Mouse (Mus musculus): Measurements from ENCODE around the gene Otulin. TPM values are rescaled to one million over a fixed set of nuclear protein-coding genes. Genes with fewer than 3 reads are reported as not detected.

The Otulin gene
- total and polyA plus RNA-seq, 3 experiments: 18.7 to 26.1 (median 24.6) TPM

DNA sequence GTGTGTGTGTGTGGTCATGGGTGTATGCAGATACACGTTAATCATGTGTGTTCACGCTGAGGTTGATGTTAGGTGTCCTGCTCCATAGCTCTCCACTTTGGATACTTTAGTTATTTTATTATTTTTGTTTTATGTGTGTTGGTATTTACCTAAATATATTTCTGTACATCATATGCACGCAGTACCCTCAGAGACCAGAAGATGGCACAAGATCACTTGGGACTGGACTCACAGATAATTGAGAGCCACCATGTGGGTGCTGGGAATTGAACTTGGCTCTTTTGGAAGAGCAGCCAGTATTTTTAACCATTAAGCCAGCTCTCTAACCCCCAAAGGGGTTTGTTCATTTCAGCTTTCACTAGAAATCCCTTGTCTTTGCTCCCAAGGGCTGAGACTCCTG is 48.1 kb downstream of the Otulin start:
- Histone ChIP-seq H3K27me3 (ENCODE audit: control insufficient read depth, insufficient read depth, low read length) (no peaks in the 10 kb centered on the region), H3K4me3 (no peak overlapping the region), H3K9ac (ENCODE audit: low read depth, low read length) (no peak overlapping the region), H3K4me1 (ENCODE audit: control insufficient read depth, insufficient read depth, low read length) (peaks cover 9% of the 10 kb centered on the region), H3K79me2 (replicated peaks; ENCODE audit: control insufficient read depth, insufficient read depth, low read length) (no peaks in the 10 kb centered on the region), H3K36me3 (ENCODE audit: control insufficient read depth, insufficient read depth, low read length) (peaks cover 8% of the 10 kb centered on the region), H3K27ac (no peak overlapping the region)
- TF ChIP-seq POLR2A (IDR thresholded peaks at IDR 0.05; ENCODE audit: insufficient read depth, low read depth, low read length) (no peak), CTCF (IDR thresholded peaks at IDR 0.05) (peak; percentile 68)
- DNase-seq: no peak
- intact Hi-C loops (cut with DNase I): loop anchor here (5.0 kb wide), 1 partner anchor 40 kb away; no protein-coding TSS in a partner anchor
- 94% methylated on average over 3 of the region's 3 CpGs for WGBS

DNA sequence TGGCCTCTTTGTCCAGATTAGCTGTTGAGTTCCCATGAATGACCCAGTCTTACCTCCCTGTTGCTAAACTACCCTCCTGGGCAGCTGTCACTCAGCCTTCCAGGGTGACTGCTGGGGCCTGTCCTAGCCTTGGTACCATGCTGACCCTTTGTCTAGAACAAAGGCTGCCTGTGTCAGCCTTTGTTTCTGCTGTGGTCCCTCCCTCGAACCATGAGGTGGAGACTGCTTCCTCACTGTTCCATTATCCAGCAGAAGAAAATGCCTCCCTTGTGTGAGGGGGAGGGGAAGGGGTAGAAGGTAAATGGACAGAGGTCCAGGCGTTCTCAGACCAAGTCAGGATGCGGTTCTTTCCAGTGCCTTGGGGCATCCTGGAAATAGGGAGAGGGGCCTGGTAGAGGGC is 48.9 kb downstream of the Otulin start:
- WGBS: 75% methylated on average over 3 of the region's 3 CpGs
- intact Hi-C loops (cut with DNase I): loop anchor here (2.0 to 5.0 kb wide), 2 partner anchors 39 to 115 kb away; partner anchors contain the start of gene Ank
- no peaks in the 10 kb centered on the region for H3K79me2 ChIP-seq (replicated peaks; ENCODE audit: control insufficient read depth, insufficient read depth, low read length)
- H3K27ac ChIP-seq: peak overlapping the region; percentile 79
- H3K27me3 ChIP-seq (ENCODE audit: control insufficient read depth, insufficient read depth, low read length): no peaks in the 10 kb centered on the region
- H3K36me3 ChIP-seq (ENCODE audit: control insufficient read depth, insufficient read depth, low read length): peaks cover 8% of the 10 kb centered on the region
- H3K4me1 ChIP-seq (ENCODE audit: control insufficient read depth, insufficient read depth, low read length): peaks cover 10% of the 10 kb centered on the region
- no peak overlapping the region for H3K4me3 ChIP-seq
- no peak overlapping the region for H3K9ac ChIP-seq (ENCODE audit: low read depth, low read length)
- DNase-seq: no peak
- TF ChIP-seq POLR2A (IDR thresholded peaks at IDR 0.05; ENCODE audit: insufficient read depth, low read depth, low read length) (no peak), CTCF (IDR thresholded peaks at IDR 0.05) (no peak), EP300 (IDR thresholded peaks at IDR 0.05; ENCODE audit: insufficient read depth, low read depth, low read length) (no peak)

GRCm38 (mm10) chr15:27580771-27581170 is 49.7 kb downstream of the Otulin start:
- TF ChIP-seq EP300 (IDR thresholded peaks at IDR 0.05; ENCODE audit: insufficient read depth, low read depth, low read length) (peak; percentile 36; the same call in 1 of the 2 replicates), CTCF (IDR thresholded peaks at IDR 0.05) (no peak), POLR2A (IDR thresholded peaks at IDR 0.05; ENCODE audit: insufficient read depth, low read depth, low read length) (peak; percentile 33; the same call in 1 of the 2 replicates)
- DNase-seq: peak; percentile 50 to 75
- H3K4me1 ChIP-seq (ENCODE audit: control insufficient read depth, insufficient read depth, low read length): peaks cover 9% of the 10 kb centered on the region
- H3K27ac ChIP-seq: peak overlapping the region; percentile 79
- no peak overlapping the region for H3K4me3 ChIP-seq
- WGBS: 58% methylated on average over 2 of the region's 2 CpGs
- H3K9ac ChIP-seq (ENCODE audit: low read depth, low read length): no peak overlapping the region
- intact Hi-C loops (cut with DNase I): loop anchor here (2.0 to 5.0 kb wide), 2 partner anchors 38 to 114 kb away; partner anchors contain the start of gene Ank
- H3K27me3 ChIP-seq (ENCODE audit: control insufficient read depth, insufficient read depth, low read length): no peaks in the 10 kb centered on the region
- peaks cover 4% of the 10 kb centered on the region for H3K36me3 ChIP-seq (ENCODE audit: control insufficient read depth, insufficient read depth, low read length)
- H3K79me2 ChIP-seq (replicated peaks; ENCODE audit: control insufficient read depth, insufficient read depth, low read length): no peaks in the 10 kb centered on the region

- no peaks in the 10 kb centered on the region for H3K79me2 ChIP-seq (replicated peaks; ENCODE audit: control insufficient read depth, insufficient read depth, low read length)
- TF ChIP-seq POLR2A (IDR thresholded peaks at IDR 0.05; ENCODE audit: insufficient read depth, low read depth, low read length): no peak
- no peak for TF ChIP-seq CTCF (IDR thresholded peaks at IDR 0.05)
- TF ChIP-seq EP300 (IDR thresholded peaks at IDR 0.05; ENCODE audit: insufficient read depth, low read depth, low read length): no peak
- intact Hi-C loops (cut with DNase I): loop anchor here (2.0 to 5.0 kb wide), 2 partner anchors 38 to 113 kb away; partner anchors contain the start of gene Ank
These were observed 50.6 kb downstream of the Otulin start for GRCm38 (mm10) chr15:27579853-27580252.

DNA sequence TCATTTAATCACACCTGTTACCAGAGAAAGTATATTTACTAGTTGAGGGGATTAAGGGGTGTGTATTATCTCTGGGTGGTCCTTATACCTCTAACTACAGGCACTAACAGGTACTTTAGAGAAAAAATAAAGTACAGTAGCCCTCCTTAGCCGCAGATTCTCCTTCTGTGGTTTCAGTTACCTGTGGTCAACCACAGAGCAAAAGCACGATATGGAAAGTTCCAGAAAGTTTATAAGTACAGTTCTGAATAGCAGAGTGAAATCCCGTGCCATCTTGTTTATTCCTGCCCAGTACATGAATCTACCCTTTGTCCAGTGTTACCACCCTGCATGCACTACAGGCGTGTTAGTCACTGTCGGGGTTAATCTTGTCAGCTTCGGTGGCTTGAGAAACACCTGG is 51.6 kb downstream of the Otulin start:
- WGBS: 88% methylated on average over 6 of the region's 6 CpGs
- intact Hi-C loops (cut with DNase I): no loop called here
- no peak for DNase-seq
- TF ChIP-seq POLR2A (IDR thresholded peaks at IDR 0.05; ENCODE audit: insufficient read depth, low read depth, low read length): no peak
- no peak for TF ChIP-seq EP300 (IDR thresholded peaks at IDR 0.05; ENCODE audit: insufficient read depth, low read depth, low read length)
- TF ChIP-seq CTCF (IDR thresholded peaks at IDR 0.05): no peak
- Histone ChIP-seq H3K27ac (peak overlapping the region; percentile 36; the same call in 1 of the 2 replicates), H3K4me1 (ENCODE audit: control insufficient read depth, insufficient read depth, low read length) (peaks cover 8% of the 10 kb centered on the region), H3K79me2 (replicated peaks; ENCODE audit: control insufficient read depth, insufficient read depth, low read length) (no peaks in the 10 kb centered on the region), H3K27me3 (ENCODE audit: control insufficient read depth, insufficient read depth, low read length) (no peaks in the 10 kb centered on the region), H3K4me3 (no peak overlapping the region), H3K36me3 (ENCODE audit: control insufficient read depth, insufficient read depth, low read length) (peaks cover 3% of the 10 kb centered on the region), H3K9ac (ENCODE audit: low read depth, low read length) (no peak overlapping the region)

More at GRCm38 (mm10) chr15:27579853-27580252, 50.6 kb downstream of the Otulin start:
- Histone ChIP-seq H3K4me3 (no peak overlapping the region), H3K9ac (ENCODE audit: low read depth, low read length) (no peak overlapping the region), H3K36me3 (ENCODE audit: control insufficient read depth, insufficient read depth, low read length) (peaks cover 3% of the 10 kb centered on the region), H3K4me1 (ENCODE audit: control insufficient read depth, insufficient read depth, low read length) (peaks cover 7% of the 10 kb centered on the region), H3K27ac (no peak overlapping the region), H3K27me3 (ENCODE audit: control insufficient read depth, insufficient read depth, low read length) (no peaks in the 10 kb centered on the region)
- 85% methylated on average over 2 of the region's 2 CpGs for WGBS
- DNase-seq: no peak

DNA sequence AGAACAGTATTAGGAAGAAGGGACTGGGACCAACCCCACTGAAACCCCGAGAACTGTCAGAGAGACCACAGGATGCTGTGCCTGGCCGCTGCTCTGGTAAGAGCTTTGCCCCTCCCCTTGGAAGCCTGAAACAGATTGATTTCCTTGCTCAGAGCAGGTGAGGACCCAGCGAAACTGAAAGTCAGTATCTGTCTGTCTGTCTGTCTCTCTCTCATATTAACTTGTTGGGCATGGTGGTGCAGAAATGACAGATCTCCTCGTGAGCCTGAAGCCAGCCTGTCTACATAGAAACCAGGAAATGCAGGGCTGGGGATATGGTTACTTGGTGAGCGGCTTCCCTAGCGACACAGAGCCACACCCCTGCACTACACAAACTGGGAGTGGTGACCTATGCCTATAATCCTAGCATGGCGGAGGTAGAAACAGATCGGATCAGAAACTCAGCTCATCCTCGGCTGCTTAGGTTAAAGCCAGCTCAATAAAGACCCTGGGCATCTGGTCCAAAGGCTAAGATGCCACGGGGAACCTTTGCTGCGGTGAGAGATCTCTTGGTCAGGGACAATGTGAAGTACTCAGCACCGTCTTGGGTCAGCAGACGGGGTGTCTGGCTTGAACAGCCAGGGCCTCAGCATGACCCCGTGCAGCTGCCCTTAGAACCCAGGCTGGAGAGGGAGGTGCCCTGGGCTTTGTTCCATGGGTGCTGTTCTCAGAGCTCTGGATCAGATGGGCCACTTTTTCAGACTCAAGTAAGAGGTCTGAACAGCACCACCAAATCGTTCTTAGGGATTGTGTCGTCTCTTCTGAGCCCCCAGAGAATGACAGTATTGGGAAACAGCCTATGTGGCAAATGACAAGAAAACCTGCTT is 52.3 kb downstream of the Otulin start:
- TF ChIP-seq POLR2A (IDR thresholded peaks at IDR 0.05; ENCODE audit: insufficient read depth, low read depth, low read length) (no peak), CTCF (IDR thresholded peaks at IDR 0.05) (no peak), EP300 (IDR thresholded peaks at IDR 0.05; ENCODE audit: insufficient read depth, low read depth, low read length) (no peak)
- Histone ChIP-seq H3K27ac (peak overlapping the region; percentile 36; the same call in 1 of the 2 replicates), H3K27me3 (ENCODE audit: control insufficient read depth, insufficient read depth, low read length) (no peaks in the 10 kb centered on the region), H3K9ac (ENCODE audit: low read depth, low read length) (no peak overlapping the region), H3K79me2 (replicated peaks; ENCODE audit: control insufficient read depth, insufficient read depth, low read length) (no peaks in the 10 kb centered on the region), H3K4me3 (no peak overlapping the region), H3K4me1 (ENCODE audit: control insufficient read depth, insufficient read depth, low read length) (peaks cover 8% of the 10 kb centered on the region), H3K36me3 (ENCODE audit: control insufficient read depth, insufficient read depth, low read length) (peaks cover 4% of the 10 kb centered on the region)
- WGBS: 68% methylated on average over 16 of the region's 16 CpGs
- DNase-seq: no peak
- intact Hi-C loops (cut with DNase I): no loop called here

Measured in heart, adult 2 months (tissue).